Mouse (Mus musculus): ENCODE results near the gene 4933421I07Rik. TPM values are rescaled to one million over a fixed set of nuclear protein-coding genes. Genes with fewer than 3 reads are reported as not detected.

4933421I07Rik gene
- polyA plus RNA-seq, 1 experiment = not detected

- TF ChIP-seq POLR2A (IDR thresholded peaks at IDR 0.05; ENCODE audit: low read depth, low read length) = no peak
- no peak for TF ChIP-seq CTCF (IDR thresholded peaks at IDR 0.05; ENCODE audit: extremely low read depth, insufficient read length, insufficient replicate concordance, low read depth, low read length)
- Histone ChIP-seq H3K27me3 (ENCODE audit: control insufficient read depth, insufficient read depth, low read length) (no peaks in the 10 kb centered on the region), H3K4me1 (ENCODE audit: control insufficient read depth, insufficient read depth, insufficient read length, low read length) (no peaks in the 10 kb centered on the region), H3K36me3 (ENCODE audit: control insufficient read depth, insufficient read depth, low read length) (no peaks in the 10 kb centered on the region), H3K4me3 (ENCODE audit: low read depth, low read length) (no peak overlapping the region), H3K27ac (ENCODE audit: insufficient read depth, low read depth, low read length) (no peak overlapping the region)
- WGBS = 84% methylated on average over 9 of the region's 9 CpGs
Observed at GRCm38 (mm10) chr7:42447352-42447751, 568 bp downstream of the 4933421I07Rik start.

Other genes starting within 250 kb of the 4933421I07Rik start
- not detected in 2 replicates for gene Vmn2r61, start 188.1 kb downstream of the 4933421I07Rik start, polyA plus RNA-seq (2012; rRNA removed)
- 0.72 and 1.7 TPM in 2 replicates for gene Zfp141, start 57.6 kb upstream of the 4933421I07Rik start, polyA plus RNA-seq (2012; rRNA removed)
- not detected in 2 replicates for gene Gm21028, start 130.5 kb upstream of the 4933421I07Rik start, polyA plus RNA-seq (2012; rRNA removed)
- not detected in 2 replicates for gene Zfp977, start 144.4 kb upstream of the 4933421I07Rik start, polyA plus RNA-seq (2012; rRNA removed)
- 0.05 TPM in 1 of 2 replicates, not detected in the other for gene Zfp976, start 194.5 kb upstream of the 4933421I07Rik start, polyA plus RNA-seq (2012; rRNA removed)
- 0.05 and 0.13 TPM in 2 replicates for gene Zfp975, start 244.6 kb upstream of the 4933421I07Rik start, polyA plus RNA-seq (2012; rRNA removed)